In the genomic region with DNA sequence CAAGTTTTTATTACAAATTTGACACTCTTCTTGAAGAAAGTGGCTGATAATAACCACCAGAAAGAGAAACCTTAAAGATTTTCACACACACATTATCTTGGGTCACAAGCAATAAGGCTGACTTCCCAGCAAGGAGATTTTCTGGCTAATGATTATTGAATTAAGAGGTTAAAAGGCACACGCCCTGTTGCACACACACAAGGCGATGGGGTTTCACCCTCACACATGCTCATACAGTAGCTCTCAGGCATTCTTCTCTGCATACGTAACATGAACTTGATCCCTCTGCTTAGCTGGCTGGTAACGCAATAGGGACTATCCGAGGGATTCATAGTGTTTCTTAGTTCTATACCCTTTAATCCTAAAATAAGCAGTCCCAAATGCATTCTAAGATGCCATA, we compare ENCODE assay signal across 12 mouse cellular contexts. TPM values are rescaled to one million over a fixed set of nuclear protein-coding genes. Genes with fewer than 3 reads are reported as not detected.
"Had no signal": no experiment of that assay in that cellular context is flagged by ENCODE, and none has a peak within 500 bp of the region (broad histone marks: within the 10 kb centered on the region; RNA-seq: fewer than 3 reads in every experiment).

No protein-coding gene starts in this region.

- ATAC-seq: inflammation-experienced regulatory T-cells, adult 6 months had no signal

- H3K36me3 ChIP-seq: limb, embryonic 10.5 days; liver, embryonic 15.5 days; midbrain, embryonic 12.5 days had no signal

- H3K27ac ChIP-seq: left cerebral cortex, adult 2 months; limb, embryonic 10.5 days; liver, embryonic 15.5 days; macrophage; midbrain, embryonic 12.5 days had no signal

- H3K4me3 ChIP-seq: left cerebral cortex, adult 2 months; limb, embryonic 10.5 days; liver, embryonic 15.5 days; megakaryocyte, embryonic 14.5 days; midbrain, embryonic 12.5 days had no signal

- H3K27me3 ChIP-seq: liver, embryonic 15.5 days; megakaryocyte, embryonic 14.5 days had no signal

- H3K4me2 ChIP-seq: liver, embryonic 11.5 days; liver, embryonic 15.5 days; midbrain, embryonic 12.5 days had no signal

- H3K4me1 ChIP-seq: liver, embryonic 15.5 days; megakaryocyte, embryonic 14.5 days; midbrain, embryonic 12.5 days had no signal

- DNase-seq: kidney, postnatal 10 days; lung, adult 2 months; lung, postnatal 10 days; thymus, postnatal 4 days had no signal

- H3K9me3 ChIP-seq: limb, embryonic 10.5 days; liver, embryonic 15.5 days; megakaryocyte, embryonic 14.5 days; midbrain, embryonic 12.5 days had no signal

- H3K9ac ChIP-seq: liver, embryonic 15.5 days; midbrain, embryonic 12.5 days had no signal

RNA-seq across cellular contexts. Expression of a gene that starts 18.6 kb away (rescaled TPM):
- polyA plus RNA-seq: inflammation-experienced regulatory T-cells, adult 6 months had no signal
